Mouse (Mus musculus): ENCODE results near the gene Magi3. TPM values are rescaled to one million over a fixed set of nuclear protein-coding genes. Genes with fewer than 3 reads are reported as not detected.

Gene Magi3
- polyA plus RNA-seq, 1 experiment from 2014 or later: 1.5 TPM

GRCm38 (mm10) chr3:104026938-104027337 is 193.2 kb downstream of the Magi3 start:
- no peaks in the 10 kb centered on the region for H3K4me1 ChIP-seq (ENCODE audit: control insufficient read depth, low read depth, low read length)
- no peak for ATAC-seq (ENCODE audit: low read depth)
- no peaks in the 10 kb centered on the region for H3K27me3 ChIP-seq (ENCODE audit: control insufficient read depth, insufficient read depth, low read depth, low read length)
- H3K36me3 ChIP-seq (ENCODE audit: control insufficient read depth, insufficient read depth): no peaks in the 10 kb centered on the region
- no peak overlapping the region for H3K27ac ChIP-seq (ENCODE audit: low read length)
- 62% methylated on average over 3 of the region's 3 CpGs for WGBS (ENCODE audit: insufficient replicate concordance)
- no peak overlapping the region for H3K4me2 ChIP-seq (ENCODE audit: low read depth, low read length)
- H3K9ac ChIP-seq (ENCODE audit: low read depth, low read length): no peak overlapping the region
- H3K9me3 ChIP-seq (replicated peaks; ENCODE audit: control insufficient read depth, low read length): no peaks in the 10 kb centered on the region
- H3K4me3 ChIP-seq (ENCODE audit: low read depth, low read length): no peak overlapping the region

- Histone ChIP-seq H3K9me3 (replicated peaks; ENCODE audit: control insufficient read depth, low read length) (no peaks in the 10 kb centered on the region), H3K9ac (ENCODE audit: low read depth, low read length) (no peak overlapping the region), H3K27me3 (ENCODE audit: control insufficient read depth, insufficient read depth, low read depth, low read length) (no peaks in the 10 kb centered on the region), H3K27ac (ENCODE audit: low read length) (no peak overlapping the region), H3K4me2 (ENCODE audit: low read depth, low read length) (no peak overlapping the region), H3K4me1 (ENCODE audit: control insufficient read depth, low read depth, low read length) (no peaks in the 10 kb centered on the region), H3K36me3 (ENCODE audit: control insufficient read depth, insufficient read depth) (no peaks in the 10 kb centered on the region), H3K4me3 (ENCODE audit: low read depth, low read length) (no peak overlapping the region)
- ATAC-seq (ENCODE audit: low read depth): no peak
- 81% methylated on average over 12 of the region's 12 CpGs for WGBS (ENCODE audit: insufficient replicate concordance)
Measured at GRCm38 (mm10) chr3:104020101-104020500, 200.1 kb downstream of the Magi3 start.

- no peaks in the 10 kb centered on the region; the same call in 1 of the 2 replicates for H3K36me3 ChIP-seq (ENCODE audit: control insufficient read depth, insufficient read depth)
- H3K4me1 ChIP-seq (ENCODE audit: control insufficient read depth, low read depth, low read length): no peaks in the 10 kb centered on the region
- WGBS (ENCODE audit: insufficient replicate concordance): 45% methylated on average over 4 of the region's 4 CpGs
- H3K4me3 ChIP-seq (ENCODE audit: low read depth, low read length): no peak overlapping the region
- H3K9ac ChIP-seq (ENCODE audit: low read depth, low read length): no peak overlapping the region
- ATAC-seq (ENCODE audit: low read depth): no peak
- H3K9me3 ChIP-seq (replicated peaks; ENCODE audit: control insufficient read depth, low read length): no peaks in the 10 kb centered on the region
- no peak overlapping the region for H3K4me2 ChIP-seq (ENCODE audit: low read depth, low read length)
- no peak overlapping the region for H3K27ac ChIP-seq (ENCODE audit: low read length)
- H3K27me3 ChIP-seq (ENCODE audit: control insufficient read depth, insufficient read depth, low read depth, low read length): no peaks in the 10 kb centered on the region
Measured at GRCm38 (mm10) chr3:104019453-104019852, 200.7 kb downstream of the Magi3 start.

GRCm38 (mm10) chr3:104017931-104018330 is 202.2 kb downstream of the Magi3 start:
- no peak overlapping the region for H3K9ac ChIP-seq (ENCODE audit: low read depth, low read length)
- no peak overlapping the region for H3K4me3 ChIP-seq (ENCODE audit: low read depth, low read length)
- H3K9me3 ChIP-seq (replicated peaks; ENCODE audit: control insufficient read depth, low read length): no peaks in the 10 kb centered on the region
- H3K27ac ChIP-seq (ENCODE audit: low read length): no peak overlapping the region
- no peaks in the 10 kb centered on the region for H3K4me1 ChIP-seq (ENCODE audit: control insufficient read depth, low read depth, low read length)
- H3K27me3 ChIP-seq (ENCODE audit: control insufficient read depth, insufficient read depth, low read depth, low read length): no peaks in the 10 kb centered on the region
- H3K36me3 ChIP-seq (ENCODE audit: control insufficient read depth, insufficient read depth): no peaks in the 10 kb centered on the region; the same call in 1 of the 2 replicates
- H3K4me2 ChIP-seq (ENCODE audit: low read depth, low read length): no peak overlapping the region
- 73% methylated on average over 3 of the region's 3 CpGs for WGBS (ENCODE audit: insufficient replicate concordance)
- no peak for ATAC-seq (ENCODE audit: low read depth)

GRCm38 (mm10) chr3:104011972-104012371 is 208.2 kb downstream of the Magi3 start:
- no peak overlapping the region for H3K4me3 ChIP-seq (ENCODE audit: low read depth, low read length)
- ATAC-seq (ENCODE audit: low read depth): no peak
- no peaks in the 10 kb centered on the region for H3K27me3 ChIP-seq (ENCODE audit: control insufficient read depth, insufficient read depth, low read depth, low read length)
- H3K9me3 ChIP-seq (replicated peaks; ENCODE audit: control insufficient read depth, low read length): no peaks in the 10 kb centered on the region
- H3K36me3 ChIP-seq (ENCODE audit: control insufficient read depth, insufficient read depth): no peaks in the 10 kb centered on the region; the same call in 1 of the 2 replicates
- no peak overlapping the region for H3K4me2 ChIP-seq (ENCODE audit: low read depth, low read length)
- H3K4me1 ChIP-seq (ENCODE audit: control insufficient read depth, low read depth, low read length): no peaks in the 10 kb centered on the region
- no peak overlapping the region for H3K27ac ChIP-seq (ENCODE audit: low read length)
- H3K9ac ChIP-seq (ENCODE audit: low read depth, low read length): no peak overlapping the region
- WGBS (ENCODE audit: insufficient replicate concordance): 42% methylated on average over 2 of the region's 2 CpGs

GRCm38 (mm10) chr3:104009924-104010662 is 210.1 kb downstream of the Magi3 start:
- 63% methylated on average over 5 of the region's 5 CpGs for WGBS (ENCODE audit: insufficient replicate concordance)
- H3K27ac ChIP-seq (ENCODE audit: low read length): no peak overlapping the region
- no peaks in the 10 kb centered on the region for H3K9me3 ChIP-seq (replicated peaks; ENCODE audit: control insufficient read depth, low read length)
- H3K4me2 ChIP-seq (ENCODE audit: low read depth, low read length): no peak overlapping the region
- no peak overlapping the region for H3K4me3 ChIP-seq (ENCODE audit: low read depth, low read length)
- ATAC-seq (ENCODE audit: low read depth): no peak
- no peaks in the 10 kb centered on the region for H3K4me1 ChIP-seq (ENCODE audit: control insufficient read depth, low read depth, low read length)
- no peaks in the 10 kb centered on the region for H3K27me3 ChIP-seq (ENCODE audit: control insufficient read depth, insufficient read depth, low read depth, low read length)
- H3K36me3 ChIP-seq (ENCODE audit: control insufficient read depth, insufficient read depth): no peaks in the 10 kb centered on the region; the same call in 1 of the 2 replicates
- H3K9ac ChIP-seq (ENCODE audit: low read depth, low read length): no peak overlapping the region

- Histone ChIP-seq H3K4me1 (ENCODE audit: control insufficient read depth, low read depth, low read length) (no peaks in the 10 kb centered on the region), H3K27me3 (ENCODE audit: control insufficient read depth, insufficient read depth, low read depth, low read length) (no peaks in the 10 kb centered on the region), H3K4me2 (ENCODE audit: low read depth, low read length) (no peak overlapping the region), H3K36me3 (ENCODE audit: control insufficient read depth, insufficient read depth) (no peaks in the 10 kb centered on the region), H3K9ac (ENCODE audit: low read depth, low read length) (no peak overlapping the region), H3K27ac (ENCODE audit: low read length) (no peak overlapping the region), H3K4me3 (ENCODE audit: low read depth, low read length) (no peak overlapping the region), H3K9me3 (replicated peaks; ENCODE audit: control insufficient read depth, low read length) (no peaks in the 10 kb centered on the region)
- no peak for ATAC-seq (ENCODE audit: low read depth)
- 79% methylated on average over 8 of the region's 8 CpGs for WGBS (ENCODE audit: insufficient replicate concordance)
Measured at GRCm38 (mm10) chr3:104007479-104007878, 212.7 kb downstream of the Magi3 start.

- 83% methylated on average over 8 of the region's 8 CpGs for WGBS (ENCODE audit: insufficient replicate concordance)
- Histone ChIP-seq H3K27ac (ENCODE audit: low read length) (no peak overlapping the region), H3K4me1 (ENCODE audit: control insufficient read depth, low read depth, low read length) (no peaks in the 10 kb centered on the region), H3K27me3 (ENCODE audit: control insufficient read depth, insufficient read depth, low read depth, low read length) (no peaks in the 10 kb centered on the region), H3K4me2 (ENCODE audit: low read depth, low read length) (no peak overlapping the region), H3K9ac (ENCODE audit: low read depth, low read length) (no peak overlapping the region), H3K4me3 (ENCODE audit: low read depth, low read length) (no peak overlapping the region), H3K9me3 (replicated peaks; ENCODE audit: control insufficient read depth, low read length) (no peaks in the 10 kb centered on the region), H3K36me3 (ENCODE audit: control insufficient read depth, insufficient read depth) (no peaks in the 10 kb centered on the region)
- no peak for ATAC-seq (ENCODE audit: low read depth)
Measured at GRCm38 (mm10) chr3:104006896-104007466, 213.2 kb downstream of the Magi3 start.

GRCm38 (mm10) chr3:103998724-103999123 is 221.4 kb downstream of the Magi3 start:
- Histone ChIP-seq H3K9me3 (replicated peaks; ENCODE audit: control insufficient read depth, low read length) (no peaks in the 10 kb centered on the region), H3K27me3 (ENCODE audit: control insufficient read depth, insufficient read depth, low read depth, low read length) (no peaks in the 10 kb centered on the region), H3K9ac (ENCODE audit: low read depth, low read length) (no peak overlapping the region), H3K4me2 (ENCODE audit: low read depth, low read length) (no peak overlapping the region), H3K36me3 (ENCODE audit: control insufficient read depth, insufficient read depth) (no peaks in the 10 kb centered on the region), H3K27ac (ENCODE audit: low read length) (no peak overlapping the region), H3K4me1 (ENCODE audit: control insufficient read depth, low read depth, low read length) (no peaks in the 10 kb centered on the region), H3K4me3 (ENCODE audit: low read depth, low read length) (no peak overlapping the region)
- no peak for ATAC-seq (ENCODE audit: low read depth)
- 47% methylated on average over 4 of the region's 4 CpGs for WGBS (ENCODE audit: insufficient replicate concordance)
